Mouse (Mus musculus): ENCODE results near the gene Prkca. TPM values are rescaled to one million over a fixed set of nuclear protein-coding genes. Genes with fewer than 3 reads are reported as not detected.

Gene Prkca
- polyA plus RNA-seq, 1 experiment = 2.2 TPM

GRCm38 (mm10) chr11:108157074-108157473, 186.7 kb downstream of the Prkca start:
- H3K4me3 ChIP-seq (ENCODE audit: control insufficient read depth, low read depth, low read length) = no peak overlapping the region
- no peaks in the 10 kb centered on the region for H3K27me3 ChIP-seq (ENCODE audit: control insufficient read depth, insufficient read depth, low read length)
- no peak for TF ChIP-seq CTCF (IDR thresholded peaks at IDR 0.05; ENCODE audit: control insufficient read depth, insufficient read depth, insufficient replicate concordance, low read depth, low read length)
- no peak for TF ChIP-seq POLR2A (IDR thresholded peaks at IDR 0.05; ENCODE audit: control insufficient read depth, low read depth, low read length)
- no peaks in the 10 kb centered on the region for H3K4me1 ChIP-seq (ENCODE audit: control insufficient read depth, insufficient read depth, low read length)
- H3K36me3 ChIP-seq (ENCODE audit: control insufficient read depth, insufficient read depth, low read length) = no peaks in the 10 kb centered on the region
- no peak overlapping the region for H3K27ac ChIP-seq (ENCODE audit: control insufficient read depth, insufficient read depth, low read depth, low read length)

- no peaks in the 10 kb centered on the region for H3K4me1 ChIP-seq (ENCODE audit: control insufficient read depth, insufficient read depth, low read length)
- no peaks in the 10 kb centered on the region for H3K27me3 ChIP-seq (ENCODE audit: control insufficient read depth, insufficient read depth, low read length)
- TF ChIP-seq CTCF (IDR thresholded peaks at IDR 0.05; ENCODE audit: control insufficient read depth, insufficient read depth, insufficient replicate concordance, low read depth, low read length) (no peak), POLR2A (IDR thresholded peaks at IDR 0.05; ENCODE audit: control insufficient read depth, low read depth, low read length) (no peak)
- no peaks in the 10 kb centered on the region for H3K36me3 ChIP-seq (ENCODE audit: control insufficient read depth, insufficient read depth, low read length)
- no peak overlapping the region for H3K27ac ChIP-seq (ENCODE audit: control insufficient read depth, insufficient read depth, low read depth, low read length)
- H3K4me3 ChIP-seq (ENCODE audit: control insufficient read depth, low read depth, low read length) = no peak overlapping the region
Measured at GRCm38 (mm10) chr11:108156107-108156506, 187.6 kb downstream of the Prkca start.

- TF ChIP-seq POLR2A (IDR thresholded peaks at IDR 0.05; ENCODE audit: control insufficient read depth, low read depth, low read length) (no peak), CTCF (IDR thresholded peaks at IDR 0.05; ENCODE audit: control insufficient read depth, insufficient read depth, insufficient replicate concordance, low read depth, low read length) (no peak)
- Histone ChIP-seq H3K4me3 (ENCODE audit: control insufficient read depth, low read depth, low read length) (no peak overlapping the region), H3K27ac (ENCODE audit: control insufficient read depth, insufficient read depth, low read depth, low read length) (no peak overlapping the region), H3K27me3 (ENCODE audit: control insufficient read depth, insufficient read depth, low read length) (no peaks in the 10 kb centered on the region), H3K36me3 (ENCODE audit: control insufficient read depth, insufficient read depth, low read length) (no peaks in the 10 kb centered on the region), H3K4me1 (ENCODE audit: control insufficient read depth, insufficient read depth, low read length) (no peaks in the 10 kb centered on the region)
Measured at GRCm38 (mm10) chr11:108155088-108155580, 188.6 kb downstream of the Prkca start.

- no peak for TF ChIP-seq POLR2A (IDR thresholded peaks at IDR 0.05; ENCODE audit: control insufficient read depth, low read depth, low read length)
- TF ChIP-seq CTCF (IDR thresholded peaks at IDR 0.05; ENCODE audit: control insufficient read depth, insufficient read depth, insufficient replicate concordance, low read depth, low read length) = no peak
- Histone ChIP-seq H3K27me3 (ENCODE audit: control insufficient read depth, insufficient read depth, low read length) (no peaks in the 10 kb centered on the region), H3K36me3 (ENCODE audit: control insufficient read depth, insufficient read depth, low read length) (no peaks in the 10 kb centered on the region), H3K27ac (ENCODE audit: control insufficient read depth, insufficient read depth, low read depth, low read length) (no peak overlapping the region), H3K4me1 (ENCODE audit: control insufficient read depth, insufficient read depth, low read length) (no peaks in the 10 kb centered on the region), H3K4me3 (ENCODE audit: control insufficient read depth, low read depth, low read length) (no peak overlapping the region)
Measured at GRCm38 (mm10) chr11:108153997-108154841, 189.5 kb downstream of the Prkca start.

- no peak overlapping the region for H3K4me3 ChIP-seq (ENCODE audit: control insufficient read depth, low read depth, low read length)
- no peak for TF ChIP-seq CTCF (IDR thresholded peaks at IDR 0.05; ENCODE audit: control insufficient read depth, insufficient read depth, insufficient replicate concordance, low read depth, low read length)
- TF ChIP-seq POLR2A (IDR thresholded peaks at IDR 0.05; ENCODE audit: control insufficient read depth, low read depth, low read length) = no peak
Measured at GRCm38 (mm10) chr11:108152591-108152990, 191.1 kb downstream of the Prkca start.

GRCm38 (mm10) chr11:108150410-108150809, 193.3 kb downstream of the Prkca start:
- Histone ChIP-seq H3K27me3 (ENCODE audit: control insufficient read depth, insufficient read depth, low read length) (no peaks in the 10 kb centered on the region), H3K27ac (ENCODE audit: control insufficient read depth, insufficient read depth, low read depth, low read length) (no peak overlapping the region), H3K4me1 (ENCODE audit: control insufficient read depth, insufficient read depth, low read length) (no peaks in the 10 kb centered on the region), H3K4me3 (ENCODE audit: control insufficient read depth, low read depth, low read length) (no peak overlapping the region), H3K36me3 (ENCODE audit: control insufficient read depth, insufficient read depth, low read length) (no peaks in the 10 kb centered on the region)
- TF ChIP-seq POLR2A (IDR thresholded peaks at IDR 0.05; ENCODE audit: control insufficient read depth, low read depth, low read length) (no peak), CTCF (IDR thresholded peaks at IDR 0.05; ENCODE audit: control insufficient read depth, insufficient read depth, insufficient replicate concordance, low read depth, low read length) (no peak)

More at GRCm38 (mm10) chr11:108152591-108152990, 191.1 kb downstream of the Prkca start:
- no peaks in the 10 kb centered on the region for H3K4me1 ChIP-seq (ENCODE audit: control insufficient read depth, insufficient read depth, low read length)
- H3K36me3 ChIP-seq (ENCODE audit: control insufficient read depth, insufficient read depth, low read length) = no peaks in the 10 kb centered on the region
- no peak overlapping the region for H3K27ac ChIP-seq (ENCODE audit: control insufficient read depth, insufficient read depth, low read depth, low read length)
- H3K27me3 ChIP-seq (ENCODE audit: control insufficient read depth, insufficient read depth, low read length) = no peaks in the 10 kb centered on the region

GRCm38 (mm10) chr11:108149187-108149586, 194.5 kb downstream of the Prkca start:
- Histone ChIP-seq H3K4me3 (ENCODE audit: control insufficient read depth, low read depth, low read length) (no peak overlapping the region), H3K4me1 (ENCODE audit: control insufficient read depth, insufficient read depth, low read length) (no peaks in the 10 kb centered on the region), H3K27ac (ENCODE audit: control insufficient read depth, insufficient read depth, low read depth, low read length) (no peak overlapping the region), H3K36me3 (ENCODE audit: control insufficient read depth, insufficient read depth, low read length) (no peaks in the 10 kb centered on the region), H3K27me3 (ENCODE audit: control insufficient read depth, insufficient read depth, low read length) (no peaks in the 10 kb centered on the region)
- TF ChIP-seq CTCF (IDR thresholded peaks at IDR 0.05; ENCODE audit: control insufficient read depth, insufficient read depth, insufficient replicate concordance, low read depth, low read length) = no peak
- TF ChIP-seq POLR2A (IDR thresholded peaks at IDR 0.05; ENCODE audit: control insufficient read depth, low read depth, low read length) = no peak
